Mouse (Mus musculus): ENCODE measurements around the gene Inpp5e.

DNA sequence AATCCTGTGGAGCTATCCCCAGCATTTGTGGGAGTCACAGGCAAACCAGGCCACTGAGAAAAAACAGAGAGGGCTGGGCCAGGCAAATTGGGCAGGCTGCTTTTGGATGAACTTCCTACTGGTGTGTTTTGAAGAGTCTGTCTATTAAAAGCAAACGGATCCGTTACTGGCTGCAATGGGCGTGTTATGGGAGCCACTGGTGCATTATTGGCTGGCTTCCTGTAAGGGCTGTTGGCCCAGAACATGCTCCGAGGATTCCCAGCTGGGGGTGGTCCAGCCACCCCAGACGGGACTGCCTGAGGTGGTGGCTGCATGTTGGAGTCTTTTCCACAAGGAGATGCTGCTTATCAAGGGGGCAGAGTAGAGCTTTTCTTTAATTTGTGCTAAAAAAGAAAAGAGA is 32.7 kb upstream of the Inpp5e start:
- TF ChIP-seq POLR2A (IDR thresholded peaks at IDR 0.05; ENCODE audit: extremely low read depth, insufficient read depth, low read length) (no peak), CTCF (IDR thresholded peaks at IDR 0.05; ENCODE audit: extremely low read depth, insufficient read depth, low read length) (no peak)
